ENCODE assay signal across 9 mouse cellular contexts in the genomic region with DNA sequence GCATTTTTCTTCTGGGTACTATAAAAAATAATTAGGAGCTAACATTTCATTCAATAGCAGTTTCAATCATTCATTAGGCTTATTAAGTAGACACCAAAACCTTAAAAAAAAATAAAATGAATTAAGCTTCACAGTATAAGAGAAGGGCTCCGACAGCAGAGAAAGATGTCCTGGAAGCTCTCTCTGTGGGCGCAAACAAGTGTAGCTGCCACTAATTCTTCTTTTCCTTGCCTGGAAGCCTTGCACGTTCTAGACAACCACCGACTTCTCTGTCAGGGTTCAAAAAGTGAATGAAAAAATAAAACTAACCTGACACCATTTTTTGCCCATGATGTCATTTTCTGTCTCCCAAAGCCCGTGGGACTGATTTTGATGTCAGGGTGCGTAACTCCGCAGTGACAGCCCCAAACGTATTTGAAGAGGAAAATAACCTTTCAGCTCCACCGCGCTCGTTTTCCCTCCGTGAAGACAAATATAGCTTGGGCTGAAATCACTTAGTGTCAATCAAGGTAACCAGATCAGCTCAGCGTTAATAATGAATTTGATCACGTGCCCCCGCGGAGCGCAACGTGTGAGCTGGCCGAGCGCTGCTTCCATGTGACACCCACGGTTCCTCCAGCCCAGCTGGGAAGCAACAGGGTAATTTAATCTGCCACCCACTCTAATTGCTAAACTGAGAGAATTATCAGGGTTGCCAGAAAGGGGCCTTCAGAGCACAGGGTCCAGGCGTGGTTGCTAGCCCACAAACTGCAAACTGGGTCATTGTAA.
DNase-seq lines count a peak whose midpoint lies in the region; ATAC-seq and TF ChIP-seq lines count a peak whose summit lies in the region.
"Had no signal": no experiment of that assay in that cellular context is flagged by ENCODE, and none has a peak within 500 bp of the region (broad histone marks: within the 10 kb centered on the region; RNA-seq: fewer than 3 reads in every experiment).

No protein-coding gene starts in this region.

- peak; percentile 65; the same call in 1 of the 2 replicates for ATAC-seq in embryonic facial prominence, embryonic 15.5 days (ENCODE audit: insufficient number of reproducible peaks, low FRiP score, low TSS enrichment, low read depth)
- ATAC-seq in heart, postnatal 0 days (ENCODE audit: insufficient read depth, low read depth): no peak
- ATAC-seq in neural tube, embryonic 13.5 days (ENCODE audit: low read depth): no peak
- ATAC-seq in megakaryocyte, adult 5-6 weeks (ENCODE audit: poor library complexity, severe bottlenecking): no peak

- peaks cover 9% of the 10 kb centered on the region; the same call in 1 of the 2 replicates for H3K4me1 ChIP-seq in embryonic facial prominence, embryonic 15.5 days
- H3K4me1 ChIP-seq in heart, postnatal 0 days (ENCODE audit: control insufficient read depth, insufficient read depth): 0 out of 2 replicates have a peak, but pooled peaks cover 3% of the 10 kb centered on the region
- H3K4me1 ChIP-seq in neural tube, embryonic 13.5 days (replicated peaks): peaks cover 10% of the 10 kb centered on the region

- no peak overlapping the region for H3K9ac ChIP-seq in embryonic facial prominence, embryonic 15.5 days
- no peak overlapping the region for H3K9ac ChIP-seq in heart, postnatal 0 days (replicated peaks; ENCODE audit: low read depth, low read length)
- H3K9ac ChIP-seq in neural tube, embryonic 13.5 days: no peak overlapping the region

- H3K36me3 ChIP-seq in embryonic facial prominence, embryonic 15.5 days: no peaks in the 10 kb centered on the region
- no peaks in the 10 kb centered on the region for H3K36me3 ChIP-seq in heart, postnatal 0 days (replicated peaks; ENCODE audit: control insufficient read depth, insufficient read depth, low read length)
- no peaks in the 10 kb centered on the region for H3K36me3 ChIP-seq in neural tube, embryonic 13.5 days

- H3K9me3 ChIP-seq in embryonic facial prominence, embryonic 15.5 days (replicated peaks): no peaks in the 10 kb centered on the region
- H3K9me3 ChIP-seq in heart, postnatal 0 days (replicated peaks; ENCODE audit: control insufficient read depth, low read length): no peaks in the 10 kb centered on the region
- no peaks in the 10 kb centered on the region for H3K9me3 ChIP-seq in neural tube, embryonic 13.5 days

- WGBS in embryonic facial prominence, embryonic 15.5 days: 9% methylated on average over 22 of the region's 22 CpGs
- 39% methylated on average over 22 of the region's 22 CpGs for whole genome bisulfite sequencing in heart, postnatal 0 days
- 47% methylated on average over 22 of the region's 22 CpGs for WGBS in neural tube, embryonic 13.5 days

- peak overlapping the region; percentile 2; the same call in 1 of the 2 replicates for H3K4me3 ChIP-seq in embryonic facial prominence, embryonic 15.5 days (replicated peaks)
- H3K4me3 ChIP-seq in heart, postnatal 0 days (ENCODE audit: low read depth, low read length): peak overlapping the region; percentile 3
- H3K4me3 ChIP-seq in neural tube, embryonic 13.5 days: no peak overlapping the region

- no peak for TF ChIP-seq EP300 in heart, postnatal 0 days (IDR thresholded peaks at IDR 0.05; ENCODE audit: low read depth)

- DNase-seq in cerebellum, postnatal 14 days: peak; percentile 71 to 75
- DNase-seq in cerebellum, adult 11-12 months: no peak
- no peak for DNase-seq in heart, postnatal 0 days (ENCODE audit: low spot score)
- DNase-seq in layer of hippocampus, adult 9-11 months: peak; percentile 49
- DNase-seq in spleen, adult 12 weeks (ENCODE audit: low spot score): no peak

- H3K4me2 ChIP-seq in embryonic facial prominence, embryonic 15.5 days (replicated peaks): peak overlapping the region; percentile 31
- peak overlapping the region; percentile 43 for H3K4me2 ChIP-seq in heart, postnatal 0 days (ENCODE audit: low read depth, low read length)
- H3K4me2 ChIP-seq in neural tube, embryonic 13.5 days: peak overlapping the region; percentile 38

- no peak overlapping the region for H3K27ac ChIP-seq in embryonic facial prominence, embryonic 15.5 days (replicated peaks)
- no peak overlapping the region for H3K27ac ChIP-seq in heart, postnatal 0 days (ENCODE audit: low read depth)
- no peak overlapping the region for H3K27ac ChIP-seq in neural tube, embryonic 13.5 days (replicated peaks)
- H3K27ac ChIP-seq: macrophage had no signal

- TF ChIP-seq CTCF in heart, postnatal 0 days (IDR thresholded peaks at IDR 0.05; ENCODE audit: low read depth): no peak

- H3K27me3 ChIP-seq in embryonic facial prominence, embryonic 15.5 days: no peaks in the 10 kb centered on the region
- no peaks in the 10 kb centered on the region for H3K27me3 ChIP-seq in heart, postnatal 0 days (ENCODE audit: control insufficient read depth, insufficient read depth, low read length)
- peaks cover 7% of the 10 kb centered on the region for H3K27me3 ChIP-seq in neural tube, embryonic 13.5 days

Comparison
In these comparisons a context has a peak if more than half of its experiments do, and no peak if none do; other contexts are left out.
1. DNase-seq: peak in cerebellum, postnatal 14 days (2 of 2) and layer of hippocampus, adult 9-11 months (single experiment); none in cerebellum, adult 11-12 months (single experiment), heart, postnatal 0 days (single experiment) and spleen, adult 12 weeks (single experiment).
2. Peak in every context shown above with its lines, with median percentiles within 50 percentile points of each other: H3K4me2 ChIP-seq.